Mouse (Mus musculus) right cerebral cortex, postnatal 4 days (tissue): Measurements from ENCODE around the gene Phrf1.

Experiments used
- DNase-seq: peaks from one replicate; pipeline ENCODE4 v3.0.0-alpha.2; 2022

Phrf1 gene

GRCm38 (mm10) chr7:141294479-141294878 lies 65.9 kb downstream of the Phrf1 start:
- DNase-seq = no peak

GRCm38 (mm10) chr7:141297926-141298650 lies 69.5 kb downstream of the Phrf1 start:
- DNase-seq = no peak

- DNase-seq = no peak
These were observed 70.6 kb downstream of the Phrf1 start for GRCm38 (mm10) chr7:141299175-141299574.

- DNase-seq = no peak
These were observed 72.8 kb downstream of the Phrf1 start for GRCm38 (mm10) chr7:141301386-141301785.

- no peak for DNase-seq
These were observed 74.2 kb downstream of the Phrf1 start for GRCm38 (mm10) chr7:141302702-141303268.

GRCm38 (mm10) chr7:141304537-141304936 lies 76.0 kb downstream of the Phrf1 start:
- no peak for DNase-seq
